Mouse (Mus musculus) kidney, adult 11 months (tissue): ENCODE results near the gene Glod5.

Experiments
- DNase-seq: peaks from one replicate; pipeline ENCODE4 v3.0.0; 2022

Gene Glod5

GRCm38 (mm10) chrX:7967596-7968201 lies 50.6 kb downstream of the Glod5 start:
- DNase-seq = no peak

DNA sequence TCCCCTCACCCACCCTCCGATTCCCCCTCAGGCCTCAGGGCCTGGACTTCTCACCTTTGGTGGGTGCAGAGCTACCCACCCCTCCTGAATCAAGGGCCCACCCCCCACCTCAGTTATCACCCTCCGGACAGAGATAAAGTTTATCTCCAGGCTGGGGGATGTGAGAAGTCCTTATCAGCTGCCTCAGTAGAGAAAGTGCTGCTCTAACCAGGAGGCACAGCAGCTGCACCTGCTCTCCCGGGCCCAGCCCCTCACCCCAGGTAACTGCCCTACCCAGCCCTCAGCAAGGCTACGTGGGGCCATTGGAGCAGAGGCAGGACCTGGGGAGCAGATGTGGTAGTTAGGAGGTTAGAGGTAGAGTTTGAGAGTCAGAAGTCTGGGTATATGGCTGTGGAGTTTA lies 52.1 kb downstream of the Glod5 start:
- DNase-seq = no peak

- DNase-seq = no peak
Measured at GRCm38 (mm10) chrX:7963829-7964626, 54.3 kb downstream of the Glod5 start.

DNA sequence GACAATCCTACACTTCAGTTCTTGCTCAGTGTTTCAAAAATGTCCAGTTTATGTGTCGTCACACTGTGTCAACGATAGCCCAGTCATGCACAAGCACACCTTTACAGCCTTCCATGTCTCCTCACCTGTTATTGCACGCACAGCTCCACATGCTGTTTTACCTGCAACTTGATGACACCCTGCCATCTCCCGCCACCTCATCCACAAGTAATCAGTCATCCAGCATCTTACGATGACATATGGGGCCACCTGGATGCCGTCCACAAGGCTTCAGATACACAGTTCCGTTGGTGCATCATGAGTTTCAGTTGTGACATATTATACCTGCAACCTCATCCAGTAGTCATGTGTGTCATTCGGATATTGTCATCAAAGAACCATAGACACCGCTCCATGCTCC lies 59.4 kb downstream of the Glod5 start:
- DNase-seq = no peak
